Mouse (Mus musculus) MEL (cell line): ENCODE data around the gene Asb16. TPM values are rescaled to one million over a fixed set of nuclear protein-coding genes. Genes with fewer than 3 reads are reported as not detected.

ENCODE experiments used
- DNase-seq: peaks from one replicate; pipeline ENCODE4 v3.0.0; 2011; ENCODE audit warnings: low read depth, low spot score
- H3K27ac ChIP-seq: 2 replicates; pipeline ENCODE4 v1.5.1; 2012; ENCODE audit warnings: low read depth, mild to moderate bottlenecking, control low read depth, low read length, moderate library complexity; ENCODE audit not compliant: control insufficient read depth
- H3K27me3 ChIP-seq, 2 experiments: fragments of 150-350 bp in 1 of 2; sonication (generic) in 1 of 2; 2 replicates each; pipeline ENCODE4 v1.6.1; 2012; ENCODE audit warnings: low read length in 2 of 2, mild to moderate bottlenecking in 2 of 2, improper control_type of control experiment in 1 of 2, moderate library complexity in 1 of 2; ENCODE audit not compliant: insufficient read depth in 2 of 2, control insufficient read depth in 1 of 2
- H3K36me3 ChIP-seq, 2 experiments: 2 replicates each; pipeline ENCODE4 v1.6.1; 2012 to 2014; ENCODE audit warnings: low read length in 2 of 2, improper control_type of control experiment in 1 of 2, inconsistent platforms in 1 of 2, mild to moderate bottlenecking in 1 of 2; ENCODE audit not compliant: insufficient read depth in 2 of 2, control insufficient read depth in 1 of 2
- H3K4me1 ChIP-seq, 2 experiments: fragments of 150-350 bp in 1 of 2; sonication (generic) in 1 of 2; 2 replicates each; pipeline ENCODE4 v1.6.1; 2012; ENCODE audit warnings: low read length in 2 of 2, improper control_type of control experiment in 1 of 2, mild to moderate bottlenecking in 1 of 2; ENCODE audit not compliant: insufficient read depth in 2 of 2, control insufficient read depth in 1 of 2
- H3K4me3 ChIP-seq, 2 experiments: fragments of 150-350 bp in 1 of 2; sonication (generic) in 1 of 2; 2 replicates each; pipeline ENCODE4 v1.5.1; 2012; ENCODE audit warnings: low read depth in 2 of 2, low read length in 2 of 2, mild to moderate bottlenecking in 2 of 2, moderate library complexity in 2 of 2, control low read depth in 1 of 2, improper control_type of control experiment in 1 of 2; ENCODE audit not compliant: control insufficient read depth in 1 of 2, insufficient read depth in 1 of 2
- H3K79me2 ChIP-seq: 2 replicates; pipeline ENCODE4 v1.6.1; 2012; ENCODE audit warnings: mild to moderate bottlenecking, low read length, moderate library complexity; ENCODE audit not compliant: control insufficient read depth, poor library complexity, insufficient read depth
- H3K9ac ChIP-seq: 2 replicates; pipeline ENCODE4 v1.6.1; 2012; ENCODE audit warnings: low read depth, mild to moderate bottlenecking, control low read depth, low read length, moderate library complexity; ENCODE audit not compliant: control insufficient read depth, poor library complexity, severe bottlenecking
- H3K9me3 ChIP-seq: fragments of 150-350 bp; sonication (generic); replicated peaks from 2 replicates; pipeline ENCODE4 v1.6.1; 2012; ENCODE audit warnings: mild to moderate bottlenecking, low read length, improper control_type of control experiment, moderate library complexity; ENCODE audit not compliant: insufficient read depth
- CHD1 ChIP-seq: IDR thresholded peaks from 2 replicates; pipeline ENCODE4 v1.6.1; 2012; ENCODE audit warnings: low read depth, mild to moderate bottlenecking, inconsistent platforms, low read length, improper control_type of control experiment
- CHD2 ChIP-seq: IDR thresholded peaks from 2 replicates; pipeline ENCODE4 v1.6.1; 2011; ENCODE audit warnings: low read length, improper control_type of control experiment
- E2F4 ChIP-seq: IDR thresholded peaks from 2 replicates; pipeline ENCODE4 v1.6.1; 2011; ENCODE audit warnings: low read depth, low read length, improper control_type of control experiment, borderline replicate concordance
- ELF1 ChIP-seq: IDR thresholded peaks from 2 replicates; pipeline ENCODE4 v1.6.1; 2014; ENCODE audit warnings: low read depth, mild to moderate bottlenecking, inconsistent platforms, low read length, improper control_type of control experiment, moderate library complexity
- GABPA ChIP-seq: IDR thresholded peaks from 2 replicates; pipeline ENCODE4 v1.6.1; 2012; ENCODE audit warnings: low read depth, mild to moderate bottlenecking, inconsistent platforms, low read length, improper control_type of control experiment, moderate library complexity
- GATA1 ChIP-seq: IDR thresholded peaks from 2 replicates; pipeline ENCODE4 v1.6.1; 2011; ENCODE audit warnings: low read depth, low read length, improper control_type of control experiment
- JUND ChIP-seq: IDR thresholded peaks from 2 replicates; pipeline ENCODE4 v1.6.1; 2011; ENCODE audit warnings: low read depth, mild to moderate bottlenecking, improper control_type of control experiment, low read length
- KAT2A ChIP-seq: conservative IDR thresholded peaks from 2 replicates; pipeline ENCODE4 v1.6.1; 2012; ENCODE audit warnings: low read depth, low read length, improper control_type of control experiment, inconsistent platforms
- MAFK ChIP-seq: IDR thresholded peaks from 2 replicates; pipeline ENCODE4 v1.6.1; 2011; ENCODE audit warnings: low read depth, mild to moderate bottlenecking, low read length, improper control_type of control experiment, borderline replicate concordance
- MAZ ChIP-seq: IDR thresholded peaks from 2 replicates; pipeline ENCODE4 v1.6.1; 2012; ENCODE audit warnings: low read depth, mild to moderate bottlenecking, inconsistent platforms, low read length, improper control_type of control experiment
- MXI1 ChIP-seq: IDR thresholded peaks from 2 replicates; pipeline ENCODE4 v1.6.1; 2011; ENCODE audit warnings: mild to moderate bottlenecking, low read depth, low read length, improper control_type of control experiment
- MYB ChIP-seq: IDR thresholded peaks from 2 replicates; pipeline ENCODE4 v1.6.1; 2011; ENCODE audit warnings: mild to moderate bottlenecking, low read depth, low read length, improper control_type of control experiment
- MYC ChIP-seq: IDR thresholded peaks from 2 replicates; pipeline ENCODE4 v1.6.1; 2011; ENCODE audit warnings: low read depth, mild to moderate bottlenecking, low read length, improper control_type of control experiment, moderate library complexity
- NRF1 ChIP-seq: IDR thresholded peaks from 2 replicates; pipeline ENCODE4 v1.6.1; 2014; ENCODE audit warnings: low read depth, mild to moderate bottlenecking, inconsistent platforms, low read length, improper control_type of control experiment, moderate library complexity; ENCODE audit not compliant: poor library complexity, insufficient read depth, severe bottlenecking
- POLR2AphosphoS2 ChIP-seq: IDR thresholded peaks from 2 replicates; pipeline ENCODE4 v1.6.1; 2011; ENCODE audit warnings: low read length, improper control_type of control experiment
- POLR2AphosphoS5 ChIP-seq: IDR thresholded peaks from 2 replicates; pipeline ENCODE4 v1.6.1; 2012; ENCODE audit warnings: low read depth, borderline replicate concordance, mild to moderate bottlenecking, inconsistent platforms, low read length, moderate library complexity, mixed read lengths
- RAD21 ChIP-seq: IDR thresholded peaks from 2 replicates; pipeline ENCODE4 v1.6.1; 2011; ENCODE audit warnings: mild to moderate bottlenecking, low read depth, low read length, improper control_type of control experiment
- SIN3A ChIP-seq: IDR thresholded peaks from 2 replicates; pipeline ENCODE4 v1.6.1; 2012; ENCODE audit warnings: low read length, improper control_type of control experiment, inconsistent platforms
- SMC3 ChIP-seq: IDR thresholded peaks from 2 replicates; pipeline ENCODE4 v1.6.1; 2011; ENCODE audit warnings: low read depth, low read length, improper control_type of control experiment
- TBP ChIP-seq: IDR thresholded peaks from 2 replicates; pipeline ENCODE4 v1.8.0; 2011; ENCODE audit warnings: low read depth, low read length, improper control_type of control experiment
- TCF12 ChIP-seq: IDR thresholded peaks from 2 replicates; pipeline ENCODE4 v1.6.1; 2014; ENCODE audit warnings: low read depth, mild to moderate bottlenecking, inconsistent platforms, low read length, improper control_type of control experiment, moderate library complexity
- UBTF ChIP-seq: IDR thresholded peaks from 2 replicates; pipeline ENCODE4 v1.6.1; 2012; ENCODE audit warnings: low read depth, mild to moderate bottlenecking, inconsistent platforms, low read length, improper control_type of control experiment, moderate library complexity, borderline replicate concordance; ENCODE audit not compliant: insufficient read depth
- USF1 ChIP-seq: IDR thresholded peaks from 2 replicates; pipeline ENCODE4 v1.6.1; 2014; ENCODE audit warnings: low read depth, mild to moderate bottlenecking, inconsistent platforms, low read length, improper control_type of control experiment, moderate library complexity
- USF2 ChIP-seq, 2 experiments: IDR thresholded peaks; 2 replicates each; pipeline ENCODE4 v1.6.1; 2011 to 2012; ENCODE audit warnings: improper control_type of control experiment in 2 of 2, low read length in 2 of 2, borderline replicate concordance in 1 of 2, inconsistent platforms in 1 of 2, low read depth in 1 of 2, mild to moderate bottlenecking in 1 of 2; ENCODE audit not compliant: insufficient read depth in 1 of 2
- ZKSCAN1 ChIP-seq: IDR thresholded peaks from 2 replicates; pipeline ENCODE4 v1.6.1; 2012; ENCODE audit warnings: low read depth, mild to moderate bottlenecking, inconsistent platforms, low read length, improper control_type of control experiment, moderate library complexity
- ZMIZ1 ChIP-seq: IDR thresholded peaks from 2 replicates; pipeline ENCODE4 v1.6.1; 2012; ENCODE audit warnings: low read depth, mild to moderate bottlenecking, inconsistent platforms, low read length, improper control_type of control experiment, moderate library complexity
- ZNF384 ChIP-seq: IDR thresholded peaks from 2 replicates; pipeline ENCODE4 v1.6.1; 2012; ENCODE audit warnings: low read depth, mild to moderate bottlenecking, inconsistent platforms, low read length, improper control_type of control experiment
- polyA plus RNA-seq, 2 experiments: library from polyadenylated mRNA; stranded (reverse) in 1 of 2; unstranded in 1 of 2; fragments of >175 nt in 1 of 2; fragments of >200 nt in 1 of 2; gene quantifications; 2 replicates each; pipeline versions ENCODE4 v1.2.1 to v1.2.4; 2012; ENCODE audit warnings: low replicate concordance in 2 of 2, low read depth in 1 of 2; ENCODE audit not compliant: insufficient read length in 2 of 2, insufficient read depth in 1 of 2, missing spikeins in 1 of 2
- total RNA-seq: library from RNA; depleted of rRNA; stranded (reverse); fragments of 300-350 nt; gene quantifications from 2 replicates; pipeline ENCODE4 v1.2.3, GENCODE M21; 2012

Asb16 gene
- total and polyA plus RNA-seq, 3 experiments, result 4.4 to 8.5 TPM; not detected in 1

- peak overlapping the region; percentile 87 for H3K27ac ChIP-seq
- TF ChIP-seq UBTF, result peak; percentile 92; the same call in 1 of the 2 replicates
- TF ChIP-seq ZNF384, result no peak
- TF ChIP-seq MXI1, result peak; percentile 38; the same call in 1 of the 2 replicates
- TF ChIP-seq MAZ, result peak; percentile 92; the same call in 1 of the 2 replicates
- TF ChIP-seq CHD1, result peak; percentile 83; the same call in 1 of the 2 replicates
- TF ChIP-seq TBP, result peak; percentile 29; the same call in 1 of the 2 replicates
- 0 out of 2 replicates have a peak, but pooled peaks have one; percentile 10 for TF ChIP-seq TCF12
- TF ChIP-seq GABPA, result no peak
- H3K4me3 ChIP-seq, result peak overlapping the region; percentile 91 to 98
- peak overlapping the region; percentile 100 for H3K9ac ChIP-seq
- DNase-seq, result peak; percentile 78
- peaks cover 3 to 16% of the 10 kb centered on the region in 2 experiments; a peak in 3 of 4 replicates for H3K36me3 ChIP-seq
- peaks cover 59% of the 10 kb centered on the region for H3K79me2 ChIP-seq
- no peaks in the 10 kb centered on the region for H3K27me3 ChIP-seq
- no peaks in the 10 kb centered on the region for H3K9me3 ChIP-seq
- peaks cover 4 to 18% of the 10 kb centered on the region in 2 experiments for H3K4me1 ChIP-seq
These were observed 49.5 kb downstream of the Asb16 start for GRCm38 (mm10) chr11:102317901-102318575.

DNA sequence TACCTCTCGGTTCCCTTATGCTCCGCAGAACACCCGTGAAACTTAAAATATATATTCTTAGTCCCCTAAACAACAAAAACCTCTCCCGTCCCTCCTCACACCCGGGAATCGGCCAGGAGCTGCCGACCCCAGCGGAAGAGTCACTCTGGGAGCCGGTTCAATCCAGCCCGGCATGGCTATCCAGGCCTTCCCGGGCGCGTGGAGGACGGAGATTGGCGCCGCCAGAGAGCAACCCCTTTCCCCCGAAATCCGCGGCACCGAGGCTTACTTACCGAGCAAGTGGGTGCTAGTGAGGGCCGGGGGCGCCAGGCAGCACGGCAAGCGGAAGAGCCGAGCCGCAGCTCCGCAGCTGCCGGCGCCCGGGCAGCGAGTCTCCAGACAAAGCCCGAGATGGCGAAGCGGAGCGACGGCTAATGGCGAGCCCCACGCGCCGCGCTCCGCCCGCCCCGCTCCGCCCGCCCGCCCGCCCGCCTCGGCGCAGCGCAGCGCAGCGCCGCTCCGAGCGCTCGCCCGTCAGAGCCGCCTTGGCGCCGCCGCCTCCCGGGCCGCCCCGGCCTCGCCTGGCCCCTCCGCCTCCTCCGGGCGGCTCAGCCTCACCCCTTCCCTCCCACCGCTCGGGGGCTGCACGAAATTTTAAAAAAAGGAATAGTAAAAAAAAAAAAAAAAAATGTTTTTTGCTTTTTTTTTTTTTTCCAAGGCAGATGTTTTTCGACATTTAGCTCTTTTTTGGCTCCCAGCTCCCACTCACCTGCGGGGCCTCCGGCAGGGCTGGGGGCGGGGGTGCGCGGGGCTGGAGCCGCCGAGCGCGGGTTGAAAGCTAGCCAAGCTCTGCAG is 50.2 kb downstream of the Asb16 start:
- Histone ChIP-seq H3K9ac (peak overlapping the region; percentile 100), H3K27me3 (peaks cover 0 to 2% of the 10 kb centered on the region in 2 experiments; a peak in 1 of 4 replicates), H3K27ac (peak overlapping the region; percentile 87), H3K4me3 (peak overlapping the region; percentile 91 to 98), H3K4me1 (peaks cover 4 to 18% of the 10 kb centered on the region in 2 experiments), H3K36me3 (peaks cover 2 to 16% of the 10 kb centered on the region in 2 experiments; a peak in 2 of 4 replicates), H3K9me3 (no peaks in the 10 kb centered on the region), H3K79me2 (peaks cover 57% of the 10 kb centered on the region)
- DNase-seq, result no peak
- TF ChIP-seq NRF1 (no peak), MAFK (no peak), POLR2AphosphoS5 (no peak), SMC3 (no peak), CHD2 (no peak), SIN3A (peak; percentile 64; the same call in 1 of the 2 replicates), GATA1 (no peak), USF2 (IDR thresholded peaks at IDR 0.05; ENCODE audit: borderline replicate concordance in 1 of 2, insufficient read depth in 1 of 2, low read depth in 1 of 2, low read length in 2 of 2) (no peak), E2F4 (no peak; the same call in 1 of the 2 replicates), POLR2AphosphoS2 (no peak), ZKSCAN1 (no peak), ZNF384 (peak; percentile 63), MYC (no peak), ZMIZ1 (no peak; the same call in 1 of the 2 replicates), TCF12 (peak; percentile 10; the same call in 1 of the 2 replicates), USF1 (no peak), MYB (no peak), KAT2A (no peak), RAD21 (no peak), GABPA (no peak), JUND (no peak), ELF1 (no peak; the same call in 1 of the 2 replicates), UBTF (peak; percentile 84; the same call in 1 of the 2 replicates)
